Mouse (Mus musculus) cerebellum, adult 2 months (tissue): Measurements from ENCODE around the gene Uspl1.

Experiments
- CTCF ChIP-seq: fragments of 200-500 bp; IDR thresholded peaks from 2 replicates; pipeline ENCODE4 v1.5.1; 2011; ENCODE audit warnings: low read depth, mild to moderate bottlenecking, control low read depth, low read length, moderate library complexity, borderline replicate concordance; ENCODE audit not compliant: insufficient read depth
- POLR2A ChIP-seq: fragments of 200-500 bp; IDR thresholded peaks from 2 replicates; pipeline ENCODE4 v1.6.1; 2011; ENCODE audit warnings: low read length, control low read depth, borderline replicate concordance; ENCODE audit not compliant: insufficient read depth

DNA sequence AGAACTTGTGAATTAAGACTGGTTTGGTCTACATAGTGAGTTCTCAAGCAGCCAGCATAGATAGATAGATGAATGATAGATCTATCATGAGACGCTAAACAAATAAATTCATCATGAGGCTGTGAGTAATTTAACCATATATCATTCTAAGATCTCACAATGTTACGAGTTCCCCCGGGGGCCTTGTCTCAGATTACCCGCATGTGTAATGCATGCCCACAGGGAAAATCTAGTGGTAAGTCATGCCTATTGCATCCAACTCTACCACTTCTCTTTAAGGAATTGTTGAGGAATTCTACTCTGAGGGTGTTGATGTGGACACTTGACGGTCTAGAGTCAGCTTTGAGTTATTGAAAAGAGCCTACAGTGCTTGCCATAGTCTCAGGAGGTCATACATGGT is 22.1 kb downstream of the Uspl1 start:
- no peak for TF ChIP-seq CTCF
- TF ChIP-seq POLR2A, result no peak
